Mouse (Mus musculus) lung, postnatal 0 days (tissue): ENCODE results near the gene Gse1.

ENCODE experiments used
- CTCF ChIP-seq: IDR thresholded peaks from 2 replicates; pipeline ENCODE4 v1.5.1; 2016; ENCODE audit warnings: antibody characterized with exemption, mild to moderate bottlenecking
- EP300 ChIP-seq: IDR thresholded peaks from 2 replicates; pipeline ENCODE4 v1.6.1; 2016; ENCODE audit warnings: antibody characterized with exemption, mild to moderate bottlenecking, control low read depth

DNA sequence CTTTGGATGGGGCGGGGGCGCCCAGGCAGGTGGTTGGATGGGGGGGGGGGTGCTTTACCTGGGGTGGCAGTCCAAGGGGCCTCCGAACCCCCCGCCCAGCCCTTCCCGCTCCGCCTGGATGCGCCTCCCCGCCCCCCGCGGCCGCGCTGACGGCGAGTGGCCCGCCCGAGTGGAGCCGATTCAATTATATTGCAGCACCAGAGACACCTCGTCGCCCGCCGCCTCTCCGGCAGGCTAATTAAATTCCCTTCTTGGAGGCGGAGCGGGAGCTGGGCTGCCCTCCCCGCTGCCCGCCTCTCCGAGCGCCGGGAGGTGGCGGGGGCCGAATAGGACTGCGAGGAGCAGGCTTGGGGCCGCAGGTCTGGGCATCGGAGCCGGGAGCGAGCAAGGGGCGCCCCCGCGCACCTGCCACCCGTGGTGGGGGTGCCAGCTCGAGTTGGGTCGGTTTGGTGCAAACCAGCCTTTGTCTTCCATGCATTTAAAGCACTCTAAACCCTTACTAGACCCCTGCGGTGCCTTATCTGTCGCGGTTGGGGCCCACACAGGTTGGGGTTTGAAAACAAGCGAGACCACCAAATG, 309.7 kb downstream of the Gse1 start:
- TF ChIP-seq CTCF (no peak), EP300 (no peak)
